Mouse (Mus musculus) stomach, postnatal 0 days (tissue): Measurements from ENCODE around the gene Prph.
"Not testable (repeated sequence)": the region's sequence is repeated elsewhere in the genome, so short reads cannot be mapped to it uniquely, and the experiment has no call there.

Source experiments
- CTCF ChIP-seq: IDR thresholded peaks from 2 replicates; pipeline ENCODE4 v1.5.1; 2016; ENCODE audit warnings: antibody characterized with exemption, low read depth, mild to moderate bottlenecking, moderate library complexity
- EP300 ChIP-seq: optimal IDR thresholded peaks from 2 replicates; pipeline ENCODE3; 2016; ENCODE audit warnings: antibody characterized with exemption

GRCm38 (mm10) chr15:99045734-99046133, 9.2 kb upstream of the Prph start:
- TF ChIP-seq CTCF, EP300: not testable (repeated sequence)
